Mouse (Mus musculus): ENCODE data around the gene Zfp59. TPM values are rescaled to one million over a fixed set of nuclear protein-coding genes. Genes with fewer than 3 reads are reported as not detected.
A peak's percentile ranks its signal among the peaks of the same experiment; 100 is the strongest.
"Not testable (repeated sequence)": the region's sequence is repeated elsewhere in the genome, so short reads cannot be mapped to it uniquely, and the experiment has no call there.

Gene Zfp59
- total RNA-seq, 2 experiments from 2014 or later = 1.9 to 2.4 TPM

DNA sequence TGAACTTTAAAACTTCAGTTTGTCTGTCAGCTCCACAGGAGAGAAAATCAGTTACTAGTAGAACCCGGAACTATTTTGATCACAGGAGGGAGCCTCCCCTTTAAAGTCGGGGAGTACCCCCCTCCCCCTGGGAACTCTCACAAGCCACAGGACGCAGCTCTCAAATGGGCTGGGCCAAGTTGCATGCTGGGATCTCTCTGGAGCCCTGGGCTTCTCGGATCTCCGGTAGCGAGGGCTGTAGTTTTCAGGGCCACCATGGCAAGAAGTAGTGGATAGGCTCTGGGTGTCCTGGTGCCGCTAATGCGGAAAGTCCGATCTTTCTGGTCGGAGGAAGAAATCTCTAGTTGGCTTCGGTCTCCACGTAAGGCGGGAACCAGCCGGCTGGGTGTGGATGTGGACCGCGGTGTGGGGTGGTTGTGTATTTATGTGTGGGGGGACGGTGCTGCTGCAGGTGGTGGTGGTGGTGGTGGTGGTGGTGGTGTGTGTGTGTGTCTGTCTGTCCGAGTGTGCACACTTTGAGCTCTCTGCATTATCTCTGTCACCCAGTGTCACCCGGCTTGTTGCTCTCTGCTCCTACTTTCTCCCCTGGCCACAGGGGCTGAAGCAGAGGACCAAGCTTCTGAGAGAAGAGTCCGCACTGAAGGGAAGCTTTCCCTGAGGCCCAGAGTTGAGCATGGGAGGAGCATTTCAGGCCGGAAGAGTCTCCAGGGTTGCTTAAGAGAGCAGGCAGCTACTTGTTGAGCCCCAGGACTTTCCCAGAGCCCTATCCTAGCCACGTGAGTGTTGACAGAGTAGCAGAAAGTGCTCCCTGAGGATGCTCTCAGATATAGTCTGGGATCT, 22.2 kb downstream of the Zfp59 start:
- ATAC-seq (replicated peaks; ENCODE audit: low FRiP score, poor library complexity, severe bottlenecking) = peak; percentile 82

GRCm38 (mm10) chr7:27862578-27862977, 24.2 kb downstream of the Zfp59 start:
- not testable (repeated sequence) for ATAC-seq (replicated peaks; ENCODE audit: low FRiP score, poor library complexity, severe bottlenecking)

GRCm38 (mm10) chr7:27881721-27882120, 43.3 kb downstream of the Zfp59 start:
- ATAC-seq (replicated peaks; ENCODE audit: low FRiP score, poor library complexity, severe bottlenecking) = no peak

GRCm38 (mm10) chr7:27900601-27901000, 62.2 kb downstream of the Zfp59 start:
- no peak for ATAC-seq (replicated peaks; ENCODE audit: low FRiP score, poor library complexity, severe bottlenecking)

DNA sequence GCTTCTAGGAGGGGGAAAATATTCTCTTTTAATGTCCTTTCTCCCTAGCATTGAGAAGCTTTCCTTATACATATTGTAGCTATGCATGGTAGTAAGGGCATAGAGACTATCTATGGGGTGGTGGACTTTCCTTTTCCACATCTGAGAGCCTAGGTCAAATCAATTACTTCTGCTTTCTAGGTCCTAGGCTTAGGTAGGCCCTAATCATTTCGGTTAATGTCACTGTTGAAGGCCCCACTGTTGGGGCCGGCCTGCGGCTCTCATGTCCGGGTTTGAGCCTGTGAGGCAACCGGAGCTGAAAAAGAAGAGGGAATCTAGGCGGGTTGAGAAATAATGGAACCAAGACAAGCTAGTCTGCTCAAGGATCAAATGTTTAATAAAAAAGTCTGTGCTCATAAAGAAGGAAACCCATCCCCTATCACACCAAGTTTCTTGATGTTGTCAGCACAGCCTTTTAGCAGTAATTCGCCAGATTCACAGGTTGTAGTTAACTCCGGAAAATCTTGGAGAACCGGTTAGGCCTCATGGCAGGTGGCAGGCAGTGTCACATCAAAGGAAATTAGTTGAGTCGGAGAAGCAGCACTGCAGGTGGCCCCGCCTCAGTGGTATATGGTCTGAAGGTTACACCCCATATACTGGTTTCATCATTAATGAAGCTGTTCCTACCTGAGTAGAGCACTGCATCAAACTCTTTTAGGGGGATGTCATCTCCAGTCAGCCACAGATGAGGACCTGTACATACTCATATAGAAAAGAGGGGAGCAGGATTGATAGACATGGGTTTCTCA, 66.8 kb downstream of the Zfp59 start:
- no peak for ATAC-seq (replicated peaks; ENCODE audit: low FRiP score, poor library complexity, severe bottlenecking)

Other genes with a start within 250 kb of the Zfp59 start
- 22.7 and 25.1 TPM in 2 replicates for gene Akt2, start 247.1 kb upstream of the Zfp59 start, total RNA-seq (2015; ENCODE audit: low replicate concordance)
- 51.2 and 57.6 TPM in 2 replicates for gene Akt2, start 247.1 kb upstream of the Zfp59 start, total RNA-seq (2017; ENCODE audit: low replicate concordance)
- not detected in 2 replicates for gene Ttc9b, start 184.7 kb upstream of the Zfp59 start, total RNA-seq (2015; ENCODE audit: low replicate concordance)
- not detected in 2 replicates for gene Ttc9b, start 184.7 kb upstream of the Zfp59 start, total RNA-seq (2017; ENCODE audit: low replicate concordance)
- 1.0 TPM in 1 of 2 replicates, not detected in the other for gene Map3k10, start 164.0 kb upstream of the Zfp59 start, total RNA-seq (2015; ENCODE audit: low replicate concordance)
- 0.77 and 0.98 TPM in 2 replicates for gene Map3k10, start 164.0 kb upstream of the Zfp59 start, total RNA-seq (2017; ENCODE audit: low replicate concordance)
- not detected in 2 replicates for gene Zfp607b, start 149.3 kb upstream of the Zfp59 start, total RNA-seq (2015; ENCODE audit: low replicate concordance)
- gene Zfp607b, start 149.3 kb upstream of the Zfp59 start, total RNA-seq (2017; ENCODE audit: low replicate concordance) = 0.28 TPM in 1 of 2 replicates, not detected in the other
- gene Zfp60, start 107.2 kb upstream of the Zfp59 start, total RNA-seq (2015; ENCODE audit: low replicate concordance) = 0.42 and 4.0 TPM in 2 replicates
- gene Zfp60, start 107.2 kb upstream of the Zfp59 start, total RNA-seq (2017; ENCODE audit: low replicate concordance) = 1.8 and 4.5 TPM in 2 replicates
- 1.5 and 6.7 TPM in 2 replicates for gene Zfp626, start 31.4 kb upstream of the Zfp59 start, total RNA-seq (2015; ENCODE audit: low replicate concordance)
- 0.68 and 2.8 TPM in 2 replicates for gene Zfp626, start 31.4 kb upstream of the Zfp59 start, total RNA-seq (2017; ENCODE audit: low replicate concordance)
- 0.58 and 1.0 TPM in 2 replicates for gene Zfp607a, start 18.9 kb downstream of the Zfp59 start, total RNA-seq (2015; ENCODE audit: low replicate concordance)
- 1.1 and 2.6 TPM in 2 replicates for gene Zfp607a, start 18.9 kb downstream of the Zfp59 start, total RNA-seq (2017; ENCODE audit: low replicate concordance)
- 3.3 TPM in 1 of 2 replicates, not detected in the other for gene Zfp974, start 90.9 kb downstream of the Zfp59 start, total RNA-seq (2015; ENCODE audit: low replicate concordance)
- gene Zfp974, start 90.9 kb downstream of the Zfp59 start, total RNA-seq (2017; ENCODE audit: low replicate concordance) = 0.14 TPM in 1 of 2 replicates, not detected in the other
- gene Zfp780b, start 140.6 kb downstream of the Zfp59 start, total RNA-seq (2015; ENCODE audit: low replicate concordance) = 3.1 and 3.8 TPM in 2 replicates
- gene Zfp780b, start 140.6 kb downstream of the Zfp59 start, total RNA-seq (2017; ENCODE audit: low replicate concordance) = 3.2 and 3.6 TPM in 2 replicates
- gene Zfp850, start 175.5 kb downstream of the Zfp59 start, total RNA-seq (2015; ENCODE audit: low replicate concordance) = 0.38 and 2.3 TPM in 2 replicates
- gene Zfp850, start 175.5 kb downstream of the Zfp59 start, total RNA-seq (2017; ENCODE audit: low replicate concordance) = 0.43 and 0.84 TPM in 2 replicates
- 42.7 and 43.7 TPM in 2 replicates for gene Psmc4, start 211.5 kb downstream of the Zfp59 start, total RNA-seq (2015; ENCODE audit: low replicate concordance)
- gene Psmc4, start 211.5 kb downstream of the Zfp59 start, total RNA-seq (2017; ENCODE audit: low replicate concordance) = 36.5 and 39.1 TPM in 2 replicates
- not detected in 2 replicates for gene Fcgbp, start 232.6 kb downstream of the Zfp59 start, total RNA-seq (2015; ENCODE audit: low replicate concordance)
- not detected in 2 replicates for gene Fcgbp, start 232.6 kb downstream of the Zfp59 start, total RNA-seq (2017; ENCODE audit: low replicate concordance)

All from erythroblast, adult 5-6 weeks (primary cell).